ENCODE assay signal across 21 mouse cellular contexts in the genomic region with DNA sequence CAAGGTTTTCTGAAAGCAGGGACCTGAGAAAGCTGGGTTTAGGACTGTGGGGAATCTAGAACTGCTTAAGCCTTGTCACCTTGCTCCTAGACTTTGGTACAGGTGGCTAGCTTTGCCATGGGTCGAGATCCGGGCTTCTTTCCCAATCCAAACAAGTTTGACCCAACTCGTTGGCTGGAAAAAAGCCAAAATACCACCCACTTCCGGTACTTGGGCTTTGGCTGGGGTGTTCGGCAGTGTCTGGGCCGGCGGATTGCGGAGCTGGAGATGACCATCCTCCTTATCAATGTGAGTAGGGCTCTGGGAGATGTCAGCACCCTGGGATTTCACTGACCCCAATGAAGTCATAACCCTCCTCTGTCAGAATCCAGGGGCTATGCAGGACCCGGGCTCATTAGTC. TPM values are rescaled to one million over a fixed set of nuclear protein-coding genes. Genes with fewer than 3 reads are reported as not detected.
"Had no signal": no experiment of that assay in that cellular context is flagged by ENCODE, and none has a peak within 500 bp of the region (broad histone marks: within the 10 kb centered on the region; RNA-seq: fewer than 3 reads in every experiment).

No protein-coding gene starts in this region.

- DNase-seq: cerebellum, adult 9-11 months; cerebellum, postnatal 10 days; cerebellum, postnatal 14 days; cerebellum, postnatal 25 days; cerebellum, postnatal 36 days; embryo, embryonic 11 days; forebrain, postnatal 0 days; gastrocnemius, adult 2 months; gastrocnemius, postnatal 10 days; gastrocnemius, postnatal 14 days; gastrocnemius, postnatal 25 days; gastrocnemius, postnatal 36 days; heart, adult 11 months; heart, adult 18-20 months; heart, adult 2 months had no signal

RNA-seq across cellular contexts. Expression of a gene that starts 19.8 kb away (rescaled TPM):
- total RNA-seq: common myeloid progenitor, adult 5-6 weeks; gastrocnemius, postnatal 36 days; heart, adult 18-20 months had no signal
- polyA plus RNA-seq: embryonic facial prominence, embryonic 10.5 days; forebrain, embryonic 10.5 days; forebrain, embryonic 11.5 days had no signal

RNA-seq across cellular contexts. Expression of a gene that starts 37.6 kb away (rescaled TPM):
- total RNA-seq: common myeloid progenitor, adult 5-6 weeks; granulocyte monocyte progenitor cell, adult 5-6 weeks had no signal
- polyA plus RNA-seq: erythroblast, embryonic 14.5 days had no signal
